Mouse (Mus musculus): ENCODE results near the gene C2cd4d.

The C2cd4d gene

DNA sequence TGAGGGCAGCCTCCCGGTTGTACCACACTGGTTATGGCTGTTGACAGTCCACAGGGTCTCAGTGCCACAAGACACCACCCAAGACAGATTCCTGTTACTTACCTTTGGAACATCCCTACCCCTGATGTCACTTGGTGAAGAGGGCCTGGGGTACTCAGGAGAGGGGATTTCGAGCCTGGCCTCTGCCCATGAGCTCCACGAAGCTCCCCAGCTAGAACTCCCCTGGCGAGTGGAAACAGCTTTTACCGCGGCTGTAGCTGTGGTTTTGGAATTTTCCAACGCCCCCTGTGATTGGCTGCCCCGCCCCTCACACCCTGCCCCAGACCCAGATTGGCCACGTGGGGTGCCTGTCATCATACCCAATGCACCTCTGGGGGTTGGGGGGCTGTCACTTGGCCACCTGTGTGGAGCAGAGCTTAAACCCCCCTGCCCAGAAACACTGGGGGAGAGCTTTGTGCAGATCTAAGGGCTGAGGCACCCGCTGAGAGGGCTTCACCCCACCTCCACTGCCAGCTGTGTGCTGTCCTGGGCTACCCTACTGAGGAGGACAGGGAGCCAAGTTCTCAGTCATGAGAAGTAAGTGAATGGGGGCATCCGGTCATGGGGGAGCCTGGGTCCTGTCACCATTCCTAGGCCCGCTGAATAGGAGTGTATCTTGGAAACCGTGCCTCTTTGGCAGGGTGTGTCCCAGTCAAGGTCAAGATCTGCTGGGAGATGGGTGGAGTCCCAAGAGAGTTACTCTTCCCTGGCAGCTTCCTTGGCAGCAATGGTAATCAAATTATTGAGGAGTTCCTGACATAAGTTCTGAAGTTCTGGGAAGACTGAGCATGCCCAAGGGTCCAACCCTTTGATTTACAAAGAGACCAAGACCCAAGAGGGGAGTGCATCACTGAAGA, 15.0 kb downstream of the C2cd4d start:
- in situ Hi-C loops (cut with MboI) = no loop called here

GRCm38 (mm10) chr3:94379831-94380510, 17.7 kb downstream of the C2cd4d start:
- in situ Hi-C loops (cut with MboI) = no loop called here

DNA sequence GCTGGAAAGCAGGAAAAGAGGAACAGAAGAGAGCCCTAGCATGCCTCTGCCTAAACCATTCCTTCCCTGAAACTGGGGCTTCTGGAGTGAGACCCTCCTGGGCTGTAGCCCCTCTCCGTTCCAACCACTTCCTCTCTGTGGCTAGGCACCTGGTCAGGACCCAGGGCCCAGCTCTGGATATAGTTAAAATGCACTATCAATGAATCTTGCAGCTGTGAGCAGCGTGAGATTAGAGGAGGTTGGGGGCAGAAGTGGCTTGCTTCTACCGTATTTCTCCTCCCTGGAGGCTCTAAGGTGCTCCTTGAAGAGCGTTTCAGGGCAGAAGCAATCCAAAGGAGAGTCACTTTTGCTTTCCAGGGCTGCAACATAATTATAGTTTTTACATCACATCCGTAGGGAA, 20.1 kb downstream of the C2cd4d start:
- in situ Hi-C loops (cut with MboI) = no loop called here

DNA sequence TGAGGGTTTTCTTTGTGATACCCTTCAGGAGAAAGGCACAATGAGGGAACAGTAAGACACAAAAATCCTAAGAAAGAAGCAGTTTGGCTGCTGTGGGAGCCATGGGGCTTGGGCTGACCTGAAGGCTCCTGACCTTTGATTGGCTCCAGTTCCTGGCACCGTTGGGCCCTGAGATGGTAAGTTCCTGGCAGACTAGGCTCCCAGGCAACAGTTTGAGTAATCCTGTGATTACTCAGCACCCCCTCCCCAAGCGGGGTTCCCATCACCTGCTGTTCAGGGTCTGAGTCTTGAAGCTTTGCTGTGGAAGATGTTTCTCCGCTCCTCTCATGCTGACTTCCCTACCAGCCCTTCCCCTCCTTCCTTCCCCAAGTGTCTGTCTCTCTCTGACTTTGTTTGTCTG, 21.2 kb downstream of the C2cd4d start:
- in situ Hi-C loops (cut with MboI) = no loop called here

DNA sequence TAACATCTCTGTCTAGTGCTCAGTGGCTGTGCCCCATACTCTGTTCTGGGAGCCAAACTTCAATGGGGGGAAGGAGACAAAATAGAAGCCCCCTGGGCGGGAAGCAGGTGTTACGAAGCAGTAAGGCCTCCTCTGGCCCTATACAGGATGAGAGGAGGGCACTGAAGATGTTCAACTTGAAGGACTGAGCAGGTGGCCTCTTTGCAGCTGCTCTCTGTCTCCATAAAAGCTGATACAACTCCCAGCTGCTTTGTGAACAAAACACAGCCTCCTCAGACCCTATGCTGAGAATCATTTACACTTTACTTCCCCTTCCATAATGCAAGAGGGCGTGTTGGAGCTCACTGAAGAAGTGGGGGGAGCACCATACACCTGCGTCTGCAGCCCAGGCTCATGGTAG, 24.4 kb downstream of the C2cd4d start:
- in situ Hi-C loops (cut with MboI) = no loop called here

DNA sequence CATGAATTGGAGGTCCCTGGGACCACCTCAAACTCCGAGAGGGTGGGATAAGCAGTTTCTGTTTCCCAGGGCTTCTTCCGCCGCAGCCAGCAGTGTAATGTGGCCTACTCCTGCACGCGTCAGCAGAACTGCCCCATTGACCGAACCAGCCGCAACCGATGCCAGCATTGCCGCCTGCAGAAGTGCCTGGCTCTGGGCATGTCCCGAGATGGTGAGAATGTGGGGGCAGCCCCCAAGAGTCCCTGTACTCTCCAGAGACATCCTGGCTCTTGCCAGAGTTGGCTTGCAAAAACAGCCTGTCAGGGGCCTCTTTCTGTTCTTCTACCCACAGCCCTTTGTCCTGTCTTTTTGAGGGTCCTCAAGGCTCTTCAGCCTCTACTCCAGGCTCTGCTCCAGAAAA, 25.2 kb downstream of the C2cd4d start:
- in situ Hi-C loops (cut with MboI) = no loop called here

GRCm38 (mm10) chr3:94388047-94388446, 25.8 kb downstream of the C2cd4d start:
- in situ Hi-C loops (cut with MboI) = no loop called here

GRCm38 (mm10) chr3:94389420-94389819, 27.2 kb downstream of the C2cd4d start:
- in situ Hi-C loops (cut with MboI) = no loop called here

DNA sequence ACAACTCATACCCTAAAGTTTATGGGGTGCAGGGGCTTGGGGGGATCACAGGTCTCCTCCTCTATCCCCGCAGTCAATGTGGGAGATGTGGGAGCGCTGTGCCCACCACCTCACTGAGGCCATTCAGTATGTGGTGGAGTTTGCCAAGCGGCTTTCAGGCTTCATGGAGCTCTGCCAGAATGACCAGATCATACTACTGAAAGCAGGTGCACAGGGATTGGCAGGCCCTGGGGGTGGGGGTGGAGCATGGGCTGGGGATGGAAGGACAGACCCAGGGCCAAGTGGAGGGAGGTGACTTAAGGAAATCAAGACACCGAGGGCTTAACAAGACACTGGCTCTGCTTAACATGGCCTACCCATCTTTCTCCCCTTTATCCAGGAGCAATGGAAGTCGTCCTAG, 28.8 kb downstream of the C2cd4d start:
- in situ Hi-C loops (cut with MboI) = no loop called here

DNA sequence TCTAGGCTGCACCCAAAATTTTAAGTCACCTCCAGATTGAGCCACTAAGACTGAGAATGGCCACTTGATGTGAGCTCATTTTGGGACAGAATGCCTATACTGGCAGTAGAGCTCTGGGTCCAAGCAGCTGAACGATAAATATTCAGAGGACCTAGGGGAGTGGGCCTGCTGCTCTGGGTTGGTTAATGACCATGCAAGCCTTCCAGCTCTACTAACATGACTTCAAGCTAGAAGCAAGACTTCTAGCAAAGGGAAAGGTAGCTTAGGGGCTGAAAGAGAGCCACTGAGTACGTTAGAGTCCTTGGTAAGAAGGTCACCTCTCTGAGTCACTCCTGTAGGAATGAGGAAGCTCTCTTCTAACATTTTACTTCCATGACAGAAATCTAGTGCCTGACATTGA, 29.9 kb downstream of the C2cd4d start:
- in situ Hi-C loops (cut with MboI) = no loop called here

DNA sequence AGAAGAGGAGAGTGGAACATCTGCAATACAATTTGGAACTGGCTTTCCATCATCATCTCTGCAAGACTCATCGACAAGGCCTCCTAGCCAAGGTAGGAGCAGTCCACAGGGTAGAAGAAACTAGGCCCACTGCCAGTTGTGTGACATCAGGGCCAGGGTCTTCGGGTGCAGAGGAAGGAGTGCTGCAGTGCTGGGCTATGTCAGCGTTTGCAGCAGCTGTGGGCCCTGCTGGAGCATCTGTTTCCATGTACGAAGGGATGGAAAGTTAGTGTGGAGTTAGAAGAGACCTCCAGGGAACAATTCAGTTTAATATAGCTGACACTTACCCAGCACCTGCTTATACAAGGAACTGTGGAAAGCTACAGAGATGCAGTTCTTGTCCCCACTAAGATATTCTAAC, 30.8 kb downstream of the C2cd4d start:
- in situ Hi-C loops (cut with MboI) = no loop called here

GRCm38 (mm10) chr3:94396336-94396735, 34.1 kb downstream of the C2cd4d start:
- in situ Hi-C loops (cut with MboI) = no loop called here

- in situ Hi-C loops (cut with MboI) = no loop called here
Measured at GRCm38 (mm10) chr3:94396851-94397250, 34.6 kb downstream of the C2cd4d start.

DNA sequence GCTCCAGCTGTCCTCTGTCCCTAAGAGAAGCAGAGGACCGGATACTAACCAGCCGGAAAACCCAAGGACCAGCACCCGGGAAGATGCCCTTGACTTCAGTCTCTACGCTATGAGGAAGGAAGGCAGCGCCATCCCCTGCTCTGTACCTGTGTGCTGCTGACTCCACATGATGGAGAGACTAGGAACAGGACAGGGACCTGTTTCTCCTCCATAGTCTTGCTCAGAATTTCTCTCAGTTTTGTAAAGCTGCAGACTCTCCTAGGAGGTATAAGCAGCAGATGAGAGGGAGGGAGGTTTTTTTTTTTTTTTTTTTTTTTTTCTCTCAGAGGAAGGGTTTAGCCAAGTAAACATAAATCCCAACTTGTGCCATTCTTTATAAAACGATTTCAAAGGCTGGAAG, 36.0 kb downstream of the C2cd4d start, which contains the start of gene Lingo4:
Gene Lingo4 (plus strand): TSS at position 301 of the 400 bp plus-strand sequence.
- in situ Hi-C loops (cut with MboI) = no loop called here

DNA sequence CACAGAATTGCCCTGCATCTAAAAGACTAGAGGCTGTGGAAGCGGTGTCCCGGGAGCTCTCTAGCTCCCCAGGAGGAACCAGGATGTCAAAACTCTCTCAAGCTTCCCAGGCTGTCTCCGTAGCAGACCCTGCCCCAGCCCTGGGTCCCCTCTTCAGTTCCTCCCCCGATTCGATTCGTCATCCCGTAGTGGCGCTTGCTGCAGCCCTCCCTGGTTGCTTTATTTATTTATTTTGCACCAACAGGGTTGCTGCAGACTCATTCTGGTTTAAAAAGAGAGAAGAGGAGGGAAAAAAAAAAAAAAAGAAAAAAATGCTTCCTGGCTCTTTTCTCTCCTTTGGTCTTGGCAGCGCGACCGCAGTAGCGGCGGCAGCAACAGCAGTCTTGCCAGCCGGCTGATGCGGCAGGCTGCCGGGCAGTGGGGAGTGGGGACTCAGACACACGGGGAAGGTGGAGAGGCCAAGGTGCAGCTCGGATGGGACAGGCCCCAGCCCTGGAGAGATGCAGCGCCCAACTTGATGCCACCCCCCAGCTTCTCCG, 36.8 kb downstream of the C2cd4d start:
- in situ Hi-C loops (cut with MboI) = no loop called here

DNA sequence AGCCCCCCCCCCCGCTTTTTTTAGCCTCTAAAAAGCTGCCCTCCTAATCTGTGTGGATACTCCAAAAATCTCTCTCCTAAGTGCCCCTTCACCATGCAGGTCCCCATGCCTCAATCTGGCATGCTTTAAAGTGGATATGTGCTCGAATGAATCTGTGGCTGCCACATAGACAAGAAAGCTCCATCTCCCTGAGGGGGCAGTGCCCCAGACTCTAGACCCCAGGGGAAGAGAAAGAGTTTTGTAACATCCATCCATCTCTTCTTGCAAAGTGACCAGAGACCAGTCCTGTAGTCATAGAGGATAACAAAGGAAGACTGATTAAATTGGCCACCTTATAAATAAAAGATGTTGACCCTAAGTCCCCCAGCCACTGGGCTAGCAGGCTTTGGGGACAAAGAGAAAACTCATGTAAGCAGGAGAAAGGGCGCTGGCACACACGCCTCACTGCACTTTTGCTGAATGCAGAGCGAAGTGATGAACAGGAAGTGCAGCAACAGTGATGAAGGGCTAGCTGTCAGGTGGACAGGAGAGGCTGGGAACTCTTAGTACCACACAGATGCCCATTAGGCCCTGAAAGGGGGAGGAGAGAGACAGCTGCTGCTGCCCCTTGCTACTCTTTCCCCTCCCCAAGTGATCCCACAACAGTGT, 37.5 kb downstream of the C2cd4d start:
- in situ Hi-C loops (cut with MboI) = no loop called here

DNA sequence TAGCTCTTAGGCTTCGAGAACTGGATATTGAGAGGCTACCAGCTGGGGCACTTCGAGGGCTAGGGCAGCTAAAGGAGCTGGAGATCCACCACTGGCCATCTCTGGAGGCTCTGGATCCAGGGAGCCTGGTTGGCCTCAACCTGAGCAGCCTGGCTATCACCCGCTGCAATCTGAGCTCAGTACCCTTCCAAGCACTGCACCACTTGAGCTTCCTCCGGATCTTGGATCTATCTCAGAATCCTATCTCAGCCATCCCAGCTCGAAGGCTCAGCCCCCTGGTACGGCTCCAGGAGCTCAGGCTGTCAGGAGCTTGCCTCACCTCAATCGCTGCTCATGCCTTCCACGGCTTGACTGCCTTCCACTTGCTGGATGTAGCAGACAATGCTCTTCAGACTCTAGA, 40.2 kb downstream of the C2cd4d start:
- in situ Hi-C loops (cut with MboI) = no loop called here

DNA sequence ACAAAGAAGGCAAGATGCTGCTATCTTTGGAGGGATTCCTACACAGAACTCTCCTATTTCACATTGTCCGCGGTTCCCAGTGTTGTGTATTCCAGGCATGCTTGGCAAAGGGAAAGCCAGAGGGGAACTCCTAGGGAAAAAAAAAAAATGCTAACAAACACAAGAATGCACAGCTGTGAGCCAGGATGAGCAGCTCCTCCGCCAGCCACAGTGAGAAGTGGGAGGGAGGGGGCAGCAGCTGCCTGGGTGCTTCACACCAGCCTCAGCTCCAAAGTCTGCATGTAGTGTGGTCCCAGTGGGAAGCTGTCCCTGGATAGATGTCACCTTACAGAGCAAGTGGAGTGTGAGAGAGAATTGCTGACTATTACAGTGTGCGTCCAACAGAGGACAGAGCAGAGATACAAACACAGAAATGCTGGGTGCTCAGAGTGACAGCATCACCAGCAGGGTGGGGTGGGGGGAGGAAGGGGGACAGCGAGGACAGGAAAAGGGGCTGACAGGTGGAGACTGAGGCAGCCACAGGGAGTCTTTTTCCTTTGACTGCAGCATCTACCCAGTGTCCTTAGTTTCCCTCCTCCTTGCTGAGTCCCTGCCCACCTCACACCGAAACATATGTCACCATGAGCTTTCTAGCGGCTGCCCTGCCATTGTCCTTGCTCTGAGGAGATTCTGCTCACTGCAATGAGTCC, 42.3 kb downstream of the C2cd4d start:
- in situ Hi-C loops (cut with MboI) = no loop called here

GRCm38 (mm10) chr3:94405561-94405960, 43.3 kb downstream of the C2cd4d start:
- in situ Hi-C loops (cut with MboI) = no loop called here

DNA sequence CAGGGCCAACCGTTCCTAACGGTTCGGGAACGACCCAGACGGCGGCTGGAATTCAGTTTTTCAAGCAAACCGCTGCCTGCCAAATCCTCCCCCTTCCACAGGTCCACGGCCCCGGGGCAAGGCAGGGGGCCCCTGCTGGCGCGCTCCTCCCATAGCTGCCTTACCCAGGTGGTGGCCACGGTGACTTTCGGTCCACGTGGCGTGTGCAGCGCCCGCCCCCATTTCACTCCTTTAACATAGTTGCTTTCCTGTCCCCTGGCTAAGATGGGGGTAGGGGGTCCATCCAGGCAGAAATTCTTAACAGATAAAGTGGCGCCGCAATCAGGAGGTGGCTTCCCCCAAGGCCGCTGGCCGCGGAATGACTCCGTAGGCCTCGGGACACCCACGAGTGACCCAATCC, 50.3 kb downstream of the C2cd4d start:
- in situ Hi-C loops (cut with MboI) = no loop called here

- in situ Hi-C loops (cut with MboI) = no loop called here
Measured at GRCm38 (mm10) chr3:94413031-94413679, 50.9 kb downstream of the C2cd4d start, which contains the start of gene Tdrkh. TSS of gene Tdrkh (plus strand) at chr3:94413273.

Measured in mature B cell (primary cell).